Mouse (Mus musculus) spleen, adult 12 weeks (tissue): ENCODE results near the gene Map1a.

Source experiments
- DNase-seq: peaks from one replicate; pipeline ENCODE4 v3.0.0; 2022; ENCODE audit warnings: low spot score

Map1a gene

GRCm38 (mm10) chr2:121288901-121289729, at the start of gene Map1a:
TSS of gene Map1a (plus strand) at chr2:121289600.
- DNase-seq = peak; percentile 78

DNA sequence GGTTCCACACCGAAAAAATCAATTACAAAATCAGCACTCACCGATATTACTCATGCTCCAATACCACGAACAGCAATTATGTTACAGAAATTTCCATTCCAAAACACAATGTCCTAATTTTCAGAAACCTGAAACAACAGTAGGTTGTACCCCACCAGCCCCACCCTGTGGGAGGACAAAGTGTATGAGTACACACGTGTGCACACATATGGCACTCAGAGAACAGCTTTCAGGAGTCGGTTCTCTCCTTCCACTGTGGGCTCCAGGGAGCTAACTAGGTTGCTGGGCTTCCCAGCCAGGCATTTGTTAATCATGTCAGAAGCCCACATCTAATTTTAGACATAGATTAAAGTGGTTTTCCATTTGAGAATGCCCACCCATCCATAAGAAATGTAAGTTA, 45.3 kb upstream of the Map1a start:
- DNase-seq = no peak

GRCm38 (mm10) chr2:121249758-121250157, 39.6 kb upstream of the Map1a start:
- DNase-seq = no peak

- DNase-seq = no peak
Observed at GRCm38 (mm10) chr2:121268446-121268845, 21.0 kb upstream of the Map1a start.

DNA sequence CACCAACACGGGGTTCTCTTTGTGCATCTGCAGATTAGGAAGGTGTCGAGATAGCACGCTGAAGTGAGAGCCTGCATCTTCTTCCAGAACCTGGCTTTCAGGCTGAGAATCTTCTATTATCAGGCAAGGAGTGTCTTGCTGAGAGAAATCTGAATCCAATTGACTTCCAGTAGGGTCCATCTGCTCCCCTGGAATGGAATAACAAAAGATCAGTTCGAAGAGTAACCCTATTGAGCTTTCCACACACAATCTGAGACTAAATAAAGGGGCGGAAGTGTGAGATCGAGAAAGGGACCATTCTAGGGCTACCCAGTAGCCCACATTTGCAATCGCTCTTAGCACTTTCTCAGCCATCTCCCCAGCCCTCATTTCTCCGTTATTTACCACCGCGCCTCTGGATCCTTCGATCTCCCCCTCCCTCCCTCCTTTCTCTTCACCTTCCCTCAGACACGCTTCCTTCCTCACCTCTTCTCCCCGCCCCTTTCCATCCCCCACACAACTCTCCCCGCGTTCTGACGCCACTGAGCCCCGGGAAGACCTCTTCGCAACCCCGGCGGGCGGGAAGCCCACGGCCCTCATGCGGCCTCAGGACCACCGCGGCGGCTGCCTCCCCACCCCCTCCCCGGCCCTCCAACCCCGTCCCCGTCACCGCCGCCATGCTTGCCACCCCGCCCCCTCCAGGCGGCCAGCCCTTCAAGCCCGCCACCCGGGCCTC, 18.7 kb upstream of the Map1a start:
- DNase-seq = no peak

GRCm38 (mm10) chr2:121271236-121271927, 18.0 kb upstream of the Map1a start, which contains the start of gene Trp53bp1:
TSS of gene Trp53bp1 (minus strand) at chr2:121271407.
- DNase-seq = peak; percentile 85

- no peak for DNase-seq
Observed at GRCm38 (mm10) chr2:121271928-121272516, 17.4 kb upstream of the Map1a start.

DNA sequence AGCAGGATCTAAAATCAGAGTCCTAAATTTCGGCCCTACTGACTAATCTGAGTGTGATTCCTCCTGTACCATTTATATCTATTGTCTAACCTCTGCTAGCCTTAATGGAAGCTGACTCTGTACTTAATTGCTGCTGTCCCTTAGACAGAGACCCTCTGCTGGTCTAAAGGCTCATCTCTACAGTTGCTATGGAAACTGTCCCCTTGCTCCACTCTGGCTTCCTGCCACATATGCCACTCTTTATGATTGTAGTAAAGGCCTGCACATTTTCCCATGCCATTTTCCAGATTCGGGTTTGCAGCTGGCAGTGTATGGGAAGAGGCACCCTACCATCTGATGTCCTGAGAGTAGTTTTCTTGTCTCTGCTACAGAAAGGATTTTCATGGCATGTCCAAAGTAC, 1.6 kb upstream of the Map1a start:
- no peak for DNase-seq

GRCm38 (mm10) chr2:121289730-121290540, 535 bp downstream of the Map1a start:
- no peak for DNase-seq

DNA sequence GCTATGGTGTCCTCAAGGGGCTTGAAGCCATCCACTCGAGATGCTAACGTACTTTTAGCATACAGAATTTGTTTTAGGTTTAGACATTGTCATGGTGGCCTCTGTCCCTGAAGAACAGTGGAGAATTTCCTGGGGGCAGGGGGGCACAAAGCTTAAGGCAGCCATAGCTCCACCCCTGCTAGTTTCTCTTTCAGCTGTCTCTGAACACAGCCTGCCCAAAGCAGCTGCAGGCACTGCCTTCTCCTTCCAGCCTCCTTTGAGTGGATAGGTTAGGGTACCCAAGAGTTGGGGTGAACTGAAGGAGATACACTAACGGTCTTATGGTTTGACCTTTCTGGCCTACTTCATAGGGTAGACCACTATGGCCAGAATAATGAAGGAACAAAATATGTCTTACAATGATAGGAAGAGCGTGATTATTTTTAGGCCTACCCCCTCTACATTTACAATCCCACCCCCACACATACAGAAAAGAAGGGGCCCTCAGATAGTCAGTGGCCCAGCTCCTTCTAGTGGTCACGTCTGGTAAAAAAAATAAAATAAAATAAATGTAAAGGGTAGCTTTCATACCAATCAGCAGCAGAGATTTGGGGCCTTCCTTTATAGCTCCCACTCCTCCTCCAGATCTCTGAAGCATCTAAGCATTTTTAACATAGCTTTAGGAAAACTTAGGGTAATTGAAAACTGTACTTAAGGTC, 3.1 kb downstream of the Map1a start:
- no peak for DNase-seq

GRCm38 (mm10) chr2:121294182-121294581, 4.8 kb downstream of the Map1a start:
- DNase-seq = no peak

- no peak for DNase-seq
Observed at GRCm38 (mm10) chr2:121294753-121295607, 5.6 kb downstream of the Map1a start.

DNA sequence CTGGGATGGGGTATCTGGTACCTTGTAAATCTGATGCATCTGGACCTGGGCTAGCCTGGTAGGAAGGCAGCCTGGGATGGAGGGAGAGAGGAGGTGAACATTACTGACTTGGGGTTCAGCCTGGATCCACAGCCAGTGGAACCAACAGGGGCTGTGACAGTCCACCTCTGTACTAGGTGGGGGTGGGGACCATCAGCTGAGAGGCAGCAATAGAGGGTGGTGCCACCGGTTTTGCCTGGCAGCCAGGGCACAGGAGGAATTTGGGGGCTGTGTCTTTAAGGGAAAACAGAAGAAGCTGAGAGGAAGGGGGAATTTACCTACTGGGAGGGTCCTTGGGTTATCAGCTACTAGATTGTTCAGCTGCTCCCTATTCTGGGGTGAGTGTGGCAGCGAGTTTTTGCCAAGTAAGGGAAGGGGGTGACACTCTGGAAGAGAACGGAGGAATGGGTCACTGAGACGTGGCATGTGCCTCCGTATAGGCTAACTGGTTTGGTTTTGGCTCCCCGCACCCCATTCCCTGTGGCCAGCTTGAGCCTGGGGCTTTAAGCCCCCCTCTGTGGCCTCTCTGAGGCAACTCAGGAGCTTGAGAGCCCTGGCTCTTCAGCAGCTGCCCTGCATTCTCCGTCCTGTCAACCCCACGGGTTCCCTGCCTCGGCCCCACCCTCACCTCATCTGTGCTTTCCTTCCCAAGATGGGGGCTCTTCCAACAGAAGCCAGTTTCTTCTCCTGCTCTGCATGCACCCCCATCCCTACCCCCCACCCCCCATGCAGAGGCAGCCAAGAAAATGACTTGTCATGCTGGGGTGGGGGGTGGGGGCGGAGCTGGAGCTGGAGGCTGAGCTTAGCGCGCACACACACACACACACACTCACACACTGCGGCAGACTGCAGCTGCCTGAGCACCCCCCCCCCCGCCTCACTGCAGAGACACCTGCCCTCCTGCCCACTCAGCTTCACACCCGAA, 6.5 kb downstream of the Map1a start:
- no peak for DNase-seq

DNA sequence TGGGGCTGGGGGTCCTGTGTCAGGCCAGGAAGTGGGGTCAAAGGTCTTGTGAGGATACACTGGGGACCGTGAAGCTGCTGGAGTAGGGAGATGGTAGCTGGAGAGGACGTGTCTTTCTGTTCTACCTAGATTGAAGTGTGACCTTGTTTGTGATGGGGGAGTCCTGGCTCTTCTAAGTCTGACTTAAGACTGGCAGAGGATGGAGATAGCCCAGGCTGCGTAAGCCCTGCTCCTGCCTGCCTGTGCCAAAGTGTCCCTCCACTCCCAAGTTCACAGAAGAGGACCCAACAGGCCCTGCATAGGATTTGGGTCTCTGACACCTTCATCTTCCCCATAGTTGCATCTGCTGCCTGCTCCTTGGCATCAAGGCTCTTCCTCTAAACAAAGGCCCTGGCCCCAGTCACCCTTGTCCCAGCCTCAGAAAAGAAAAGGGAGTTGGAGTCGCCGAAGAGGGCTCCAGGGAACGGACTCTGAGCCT, 7.4 kb downstream of the Map1a start:
- no peak for DNase-seq

DNA sequence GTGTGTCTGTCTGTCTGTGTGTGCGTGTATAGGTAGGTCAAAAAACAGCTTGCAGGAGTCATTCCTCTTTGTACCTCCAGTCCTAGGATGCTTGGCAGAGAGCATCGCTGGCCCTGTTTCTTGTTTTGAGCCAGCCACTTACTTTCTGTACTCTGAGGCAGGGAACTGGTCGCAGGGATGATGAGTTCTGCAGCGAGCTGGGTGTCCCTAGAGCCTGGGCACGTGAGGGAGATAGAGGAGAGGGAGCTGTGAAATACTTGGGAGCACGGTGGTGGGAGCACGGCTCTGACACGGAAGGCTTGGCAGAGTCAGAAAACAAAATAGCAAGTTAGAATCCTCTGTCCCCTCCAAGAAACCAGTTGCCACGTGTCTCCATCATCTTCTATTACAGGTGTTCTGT, 8.3 kb downstream of the Map1a start:
- no peak for DNase-seq

DNA sequence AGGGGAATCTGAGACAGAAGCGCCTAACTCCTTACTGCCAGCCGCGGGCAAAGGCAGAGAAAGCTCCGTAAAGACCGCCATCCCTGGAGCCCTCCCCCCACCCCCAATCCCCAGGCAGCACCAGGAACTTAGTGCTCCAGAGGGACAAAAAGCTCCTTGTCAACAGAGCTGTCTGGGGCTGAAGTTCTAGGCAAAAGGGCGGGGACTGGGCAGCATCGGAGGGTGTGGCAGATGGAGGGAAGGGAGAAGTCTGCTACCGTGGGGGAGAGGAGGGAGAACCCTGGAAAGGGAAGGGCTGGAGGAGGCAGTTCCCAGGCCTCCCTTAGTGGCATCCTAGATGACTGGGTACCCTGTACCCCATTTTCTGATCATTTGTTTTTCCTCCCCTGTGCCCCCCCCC, 8.7 kb downstream of the Map1a start:
- no peak for DNase-seq

DNA sequence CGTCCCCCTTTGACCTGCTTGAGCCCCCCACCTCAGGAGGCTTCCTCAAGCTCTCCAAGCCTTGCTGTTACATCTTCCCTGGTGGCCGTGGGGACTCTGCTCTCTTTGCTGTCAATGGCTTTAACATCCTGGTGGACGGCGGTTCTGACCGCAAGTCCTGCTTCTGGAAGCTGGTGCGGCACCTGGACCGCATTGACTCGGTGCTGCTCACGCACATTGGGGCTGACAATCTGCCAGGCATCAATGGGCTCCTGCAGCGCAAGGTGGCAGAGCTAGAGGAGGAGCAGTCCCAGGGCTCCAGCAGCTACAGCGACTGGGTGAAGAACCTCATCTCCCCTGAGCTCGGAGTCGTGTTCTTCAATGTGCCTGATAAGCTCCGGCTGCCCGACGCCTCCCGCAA, 10.1 kb downstream of the Map1a start:
- DNase-seq = no peak

GRCm38 (mm10) chr2:121300036-121300435, 10.6 kb downstream of the Map1a start:
- DNase-seq = no peak

GRCm38 (mm10) chr2:121308997-121309416, 19.6 kb downstream of the Map1a start:
- DNase-seq = no peak
